Mouse (Mus musculus): ENCODE measurements around the gene 1700113H08Rik.

Gene 1700113H08Rik

DNA sequence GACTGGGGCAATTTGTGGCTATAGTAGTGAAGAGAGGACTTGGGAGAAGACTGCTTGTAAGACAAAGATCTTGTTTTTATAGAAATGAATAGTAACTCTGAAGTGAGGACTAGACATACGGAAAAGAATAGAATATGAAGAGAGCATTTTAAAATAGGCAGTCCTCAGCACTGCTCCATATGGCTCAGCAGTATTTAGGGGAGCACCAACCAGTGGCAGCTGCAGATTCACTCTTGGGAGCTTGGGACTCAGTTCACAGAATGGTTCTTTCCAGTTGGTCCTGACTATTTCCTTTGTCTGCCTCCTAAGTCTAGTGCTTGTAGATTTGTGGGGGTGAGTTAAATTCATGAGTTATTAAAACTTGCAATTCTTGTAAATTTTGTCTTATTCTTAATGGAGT lies 151.6 kb downstream of the 1700113H08Rik start:
- DNase-seq (ENCODE audit: low spot score) = no peak

DNA sequence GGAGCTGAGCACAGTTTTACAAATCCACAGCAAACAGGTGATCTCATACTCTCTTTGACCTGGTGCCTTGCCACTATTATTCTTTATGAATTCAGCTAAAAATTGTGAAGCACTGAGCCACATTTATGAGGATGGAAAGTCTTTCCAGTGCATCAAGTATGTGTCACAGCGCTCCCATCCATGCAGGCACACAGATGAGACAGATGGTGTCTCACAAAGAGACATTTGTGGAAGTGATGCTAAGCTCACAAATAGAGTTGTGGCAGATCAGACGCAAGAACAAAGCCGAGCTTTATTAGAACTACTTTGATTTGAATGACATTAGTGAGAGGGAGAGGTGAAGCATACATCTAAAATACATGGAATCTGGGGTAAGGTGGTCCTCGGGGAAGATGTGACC lies 153.2 kb downstream of the 1700113H08Rik start:
- no peak for DNase-seq (ENCODE audit: low spot score)

DNA sequence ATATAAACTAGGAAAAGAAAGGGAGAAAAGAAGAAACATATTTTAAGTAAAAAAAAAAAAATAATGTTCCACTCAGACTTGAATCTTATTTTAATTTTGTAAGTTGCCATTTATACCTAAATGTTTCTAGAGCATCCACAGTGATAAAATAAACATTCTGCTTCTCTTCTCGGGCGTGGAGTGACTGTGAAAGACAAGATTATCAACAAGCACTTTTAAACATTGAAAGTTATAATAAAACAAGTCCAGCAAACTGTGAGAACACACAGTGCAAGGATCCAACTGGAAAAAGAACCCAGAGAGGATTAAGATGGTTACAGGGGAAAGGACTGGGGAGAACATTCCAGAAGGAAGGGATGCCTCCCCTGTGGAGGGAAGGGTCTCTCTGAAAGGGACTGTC lies 155.0 kb downstream of the 1700113H08Rik start:
- no peak for DNase-seq (ENCODE audit: low spot score)

DNA sequence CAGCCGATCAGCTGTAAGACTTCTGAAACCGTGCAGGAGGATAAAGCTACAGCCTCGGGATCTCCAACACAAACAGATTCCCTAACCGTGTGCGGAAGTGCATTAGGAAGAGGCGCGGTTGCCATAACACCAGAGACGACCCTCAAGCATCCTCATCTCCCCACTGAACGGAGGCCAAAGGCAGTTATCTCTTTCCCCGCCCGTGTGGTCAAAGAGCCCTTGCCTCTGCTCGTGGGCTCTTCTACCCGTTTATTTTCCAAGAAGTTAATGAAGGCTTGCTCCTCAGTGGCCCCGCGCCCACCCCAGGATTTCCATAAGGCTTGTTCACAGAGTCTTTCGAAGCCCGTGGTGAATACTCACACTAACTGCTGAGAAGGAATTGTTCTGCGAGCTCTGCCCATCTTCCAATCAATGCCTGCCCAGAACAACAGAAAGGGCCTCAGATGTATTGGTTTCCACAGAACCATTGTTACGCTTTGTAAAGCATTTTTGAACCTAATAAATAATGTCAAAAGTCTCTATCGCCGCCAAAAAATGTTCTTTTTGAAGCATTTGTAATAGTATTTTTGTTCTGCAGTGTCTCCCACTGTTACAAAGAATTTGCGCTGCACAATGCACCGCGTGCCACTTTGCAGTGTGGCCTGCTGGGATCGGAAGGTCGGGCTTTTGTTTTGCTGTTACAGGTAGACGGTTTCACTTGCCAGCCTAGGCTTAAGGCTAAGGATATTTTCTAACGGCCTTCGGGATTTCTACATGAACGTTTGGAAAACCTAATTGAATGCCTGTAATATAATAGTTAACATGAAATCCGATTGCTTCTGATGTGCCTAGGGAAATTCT lies 172.4 kb downstream of the 1700113H08Rik start:
- DNase-seq (ENCODE audit: low spot score) = no peak

DNA sequence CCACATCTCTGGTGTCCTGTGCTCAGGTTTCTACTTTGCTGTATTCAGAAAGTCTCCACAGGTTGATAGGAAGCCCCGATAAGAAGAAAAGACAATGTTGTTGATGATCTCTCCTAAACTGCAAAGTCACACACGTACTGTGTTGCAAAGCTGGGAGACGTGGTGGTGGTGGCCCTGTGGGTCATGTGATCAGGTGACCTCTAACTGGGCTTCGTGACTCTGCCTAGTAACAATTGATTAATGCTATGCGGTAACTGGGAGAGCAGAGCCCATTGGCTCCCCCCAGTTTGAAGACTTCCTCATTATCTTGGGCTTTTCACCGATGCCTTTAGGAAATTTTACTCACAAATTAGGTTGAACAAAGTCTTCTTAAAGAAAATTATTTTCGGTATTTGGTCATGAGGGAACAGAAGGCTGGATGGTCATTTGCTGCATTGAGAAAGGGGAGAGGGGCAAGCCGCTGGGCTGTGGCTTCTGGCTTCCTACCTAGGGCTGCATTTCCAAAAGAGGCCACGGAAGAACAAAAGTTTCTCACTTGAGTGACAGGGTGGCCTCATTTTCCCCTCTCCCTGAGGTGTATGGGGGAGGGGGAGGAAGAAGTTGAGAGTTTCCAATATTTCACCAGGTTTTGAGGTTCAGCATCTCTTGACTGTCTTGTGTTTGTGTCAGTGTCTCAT lies 181.6 kb downstream of the 1700113H08Rik start:
- DNase-seq (ENCODE audit: low spot score) = no peak

DNA sequence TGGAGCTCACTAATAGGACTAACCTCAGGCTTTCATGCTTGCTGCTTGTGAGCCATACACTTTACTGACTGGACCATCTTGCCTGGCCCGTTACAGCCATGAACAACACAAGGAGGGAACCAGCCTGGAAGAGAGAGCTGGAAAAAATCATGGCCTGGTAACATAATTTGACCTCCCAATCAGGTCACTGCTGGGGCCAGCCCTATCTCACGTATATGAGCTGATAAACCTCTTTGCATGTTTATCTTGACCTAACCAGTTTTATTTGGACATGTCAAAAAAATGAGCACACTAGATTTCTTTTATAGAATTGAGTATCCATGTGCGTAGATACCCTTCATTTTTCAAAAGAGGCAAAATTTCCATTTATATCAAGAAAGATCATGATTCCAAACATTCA lies 213.9 kb downstream of the 1700113H08Rik start:
- DNase-seq (ENCODE audit: low spot score) = no peak

DNA sequence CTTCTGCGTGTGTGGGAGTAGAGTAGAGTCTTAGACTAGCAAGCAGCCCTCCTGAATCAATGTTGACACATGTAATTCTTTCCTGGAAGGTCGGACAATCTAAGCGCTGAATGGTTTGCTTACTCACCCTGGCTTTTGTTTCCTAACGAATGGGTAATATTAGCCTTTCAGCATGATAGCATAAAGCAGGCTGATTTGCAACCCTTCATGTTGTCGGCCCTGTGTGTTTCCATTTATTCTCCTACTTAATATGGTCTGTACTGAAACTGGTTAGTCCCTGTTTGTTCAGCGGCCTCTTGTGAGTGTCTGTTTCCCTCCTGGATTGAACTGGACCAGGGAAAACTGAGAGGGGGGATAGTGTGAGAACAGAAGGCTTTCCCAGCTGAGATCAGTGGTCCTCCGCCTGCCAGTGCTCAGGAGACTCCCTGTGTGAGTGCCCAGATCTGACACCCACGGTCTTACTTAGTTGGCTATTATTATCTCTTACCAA lies 214.3 kb downstream of the 1700113H08Rik start:
- DNase-seq (ENCODE audit: low spot score) = no peak

DNA sequence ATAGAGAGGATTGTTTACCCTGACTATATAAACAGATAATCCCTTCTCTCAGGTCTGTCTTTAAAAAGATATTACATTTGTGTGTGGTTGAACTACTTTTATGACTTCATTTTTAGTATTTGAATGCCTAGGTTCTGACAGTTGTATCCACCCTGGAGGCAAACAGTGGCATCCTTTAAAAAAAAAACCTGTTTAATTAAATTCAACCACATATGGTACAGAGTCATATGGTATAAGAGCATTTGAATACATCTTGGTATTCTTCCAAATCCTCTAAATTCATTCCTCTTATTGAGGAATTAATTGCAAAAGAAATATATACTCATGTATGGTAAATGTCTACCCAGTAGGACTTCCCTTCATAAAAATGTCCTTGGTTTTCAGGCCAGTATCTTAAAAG lies 217.2 kb downstream of the 1700113H08Rik start:
- no peak for DNase-seq (ENCODE audit: low spot score)

Data from ovary, postnatal 14 days (tissue).